Mouse (Mus musculus): ENCODE measurements around the gene Notch2.
"Not testable (repeated sequence)": the region's sequence is repeated elsewhere in the genome, so short reads cannot be mapped to it uniquely, and the experiment has no call there.

Notch2 gene

DNA sequence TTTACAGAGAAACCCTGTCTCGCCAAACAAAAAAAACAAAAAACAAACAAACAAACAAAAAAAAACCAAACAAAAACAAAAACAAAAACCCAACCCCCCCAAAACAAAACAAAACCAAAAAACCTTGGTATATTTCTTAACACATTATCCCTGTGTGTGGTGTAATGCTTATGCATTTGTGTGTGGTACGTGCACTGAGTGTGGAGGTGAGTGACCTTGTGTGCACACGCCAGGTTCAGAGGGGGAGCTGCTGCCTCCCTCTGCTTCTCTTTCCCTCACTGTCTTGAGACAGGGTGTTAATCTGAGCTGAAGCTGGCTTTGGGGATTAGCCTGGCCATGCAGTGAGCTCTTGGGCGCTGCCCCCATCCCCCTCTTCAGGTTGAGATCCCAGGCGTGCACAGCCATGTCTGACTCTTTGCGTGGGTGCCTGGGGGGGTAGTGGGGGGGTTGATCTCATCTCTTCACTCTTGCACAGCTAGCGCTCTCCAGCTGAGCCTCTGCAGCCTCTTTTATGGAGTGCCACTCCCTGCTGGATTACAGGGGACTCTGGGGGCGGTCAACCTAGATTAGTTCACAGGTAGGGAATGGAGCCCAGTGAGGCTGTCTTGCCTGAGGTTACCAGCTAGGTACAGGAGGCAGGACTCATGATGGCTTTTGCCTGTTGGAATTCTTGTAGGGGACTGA, 32.3 kb downstream of the Notch2 start:
- H3K27me3 ChIP-seq (ENCODE audit: control insufficient read depth, insufficient read depth, low read length, poor library complexity, severe bottlenecking), result no peaks in the 10 kb centered on the region
- DNase-seq (ENCODE audit: low read depth, low spot score), result no peak
- H3K36me3 ChIP-seq (ENCODE audit: control insufficient read depth, insufficient read depth, low read length, poor library complexity, severe bottlenecking), result peaks cover 8% of the 10 kb centered on the region

GRCm38 (mm10) chr3:98046305-98046704, 33.0 kb downstream of the Notch2 start:
- peak; percentile 70 for DNase-seq (ENCODE audit: low read depth, low spot score)
- H3K36me3 ChIP-seq (ENCODE audit: control insufficient read depth, insufficient read depth, low read length, poor library complexity, severe bottlenecking), result peaks cover 6% of the 10 kb centered on the region
- H3K27me3 ChIP-seq (ENCODE audit: control insufficient read depth, insufficient read depth, low read length, poor library complexity, severe bottlenecking), result no peaks in the 10 kb centered on the region

GRCm38 (mm10) chr3:98049671-98050070, 36.3 kb downstream of the Notch2 start:
- Histone ChIP-seq H3K27me3 (ENCODE audit: control insufficient read depth, insufficient read depth, low read length, poor library complexity, severe bottlenecking) (no peaks in the 10 kb centered on the region), H3K36me3 (ENCODE audit: control insufficient read depth, insufficient read depth, low read length, poor library complexity, severe bottlenecking) (peaks cover 9% of the 10 kb centered on the region)
- no peak for DNase-seq (ENCODE audit: low read depth, low spot score)

DNA sequence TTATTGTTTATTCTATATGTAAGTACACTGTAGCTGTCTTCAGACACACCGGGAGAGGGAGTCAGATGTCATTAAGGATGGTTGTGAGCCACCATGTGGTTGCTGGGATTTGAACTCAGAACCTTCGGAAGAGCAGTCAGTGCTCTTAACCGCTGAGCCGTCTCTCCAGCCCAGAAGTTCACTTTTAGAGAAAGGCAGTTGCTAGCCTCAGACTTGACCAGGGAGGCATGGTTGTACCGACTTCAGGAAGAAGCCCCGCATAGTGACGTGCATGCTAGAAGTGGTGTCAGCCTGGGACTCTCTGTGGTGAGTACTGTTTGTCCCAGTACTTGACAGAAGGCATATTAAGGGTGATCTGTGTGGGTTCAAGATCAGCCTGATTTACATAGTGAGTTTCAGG, 36.8 kb downstream of the Notch2 start:
- not testable (repeated sequence) for DNase-seq (ENCODE audit: low read depth, low spot score); H3K27me3 ChIP-seq (ENCODE audit: control insufficient read depth, insufficient read depth, low read length, poor library complexity, severe bottlenecking); H3K36me3 ChIP-seq (ENCODE audit: control insufficient read depth, insufficient read depth, low read length, poor library complexity, severe bottlenecking)

GRCm38 (mm10) chr3:98050492-98051406, 37.4 kb downstream of the Notch2 start:
- no peak for DNase-seq (ENCODE audit: low read depth, low spot score)
- H3K36me3 ChIP-seq (ENCODE audit: control insufficient read depth, insufficient read depth, low read length, poor library complexity, severe bottlenecking), result peaks cover 9% of the 10 kb centered on the region
- H3K27me3 ChIP-seq (ENCODE audit: control insufficient read depth, insufficient read depth, low read length, poor library complexity, severe bottlenecking), result no peaks in the 10 kb centered on the region

GRCm38 (mm10) chr3:98051407-98051968, 38.2 kb downstream of the Notch2 start:
- no peak for DNase-seq (ENCODE audit: low read depth, low spot score)
- no peaks in the 10 kb centered on the region for H3K27me3 ChIP-seq (ENCODE audit: control insufficient read depth, insufficient read depth, low read length, poor library complexity, severe bottlenecking)
- peaks cover 9% of the 10 kb centered on the region for H3K36me3 ChIP-seq (ENCODE audit: control insufficient read depth, insufficient read depth, low read length, poor library complexity, severe bottlenecking)

GRCm38 (mm10) chr3:98052507-98053430, 39.4 kb downstream of the Notch2 start:
- DNase-seq (ENCODE audit: low read depth, low spot score), result no peak
- H3K27me3 ChIP-seq (ENCODE audit: control insufficient read depth, insufficient read depth, low read length, poor library complexity, severe bottlenecking), result no peaks in the 10 kb centered on the region
- H3K36me3 ChIP-seq (ENCODE audit: control insufficient read depth, insufficient read depth, low read length, poor library complexity, severe bottlenecking), result peaks cover 7% of the 10 kb centered on the region

- Histone ChIP-seq H3K27me3 (ENCODE audit: control insufficient read depth, insufficient read depth, low read length, poor library complexity, severe bottlenecking) (no peaks in the 10 kb centered on the region), H3K36me3 (ENCODE audit: control insufficient read depth, insufficient read depth, low read length, poor library complexity, severe bottlenecking) (peaks cover 9% of the 10 kb centered on the region)
- DNase-seq (ENCODE audit: low read depth, low spot score), result no peak
Observed at GRCm38 (mm10) chr3:98053817-98054216, 40.5 kb downstream of the Notch2 start.

DNA sequence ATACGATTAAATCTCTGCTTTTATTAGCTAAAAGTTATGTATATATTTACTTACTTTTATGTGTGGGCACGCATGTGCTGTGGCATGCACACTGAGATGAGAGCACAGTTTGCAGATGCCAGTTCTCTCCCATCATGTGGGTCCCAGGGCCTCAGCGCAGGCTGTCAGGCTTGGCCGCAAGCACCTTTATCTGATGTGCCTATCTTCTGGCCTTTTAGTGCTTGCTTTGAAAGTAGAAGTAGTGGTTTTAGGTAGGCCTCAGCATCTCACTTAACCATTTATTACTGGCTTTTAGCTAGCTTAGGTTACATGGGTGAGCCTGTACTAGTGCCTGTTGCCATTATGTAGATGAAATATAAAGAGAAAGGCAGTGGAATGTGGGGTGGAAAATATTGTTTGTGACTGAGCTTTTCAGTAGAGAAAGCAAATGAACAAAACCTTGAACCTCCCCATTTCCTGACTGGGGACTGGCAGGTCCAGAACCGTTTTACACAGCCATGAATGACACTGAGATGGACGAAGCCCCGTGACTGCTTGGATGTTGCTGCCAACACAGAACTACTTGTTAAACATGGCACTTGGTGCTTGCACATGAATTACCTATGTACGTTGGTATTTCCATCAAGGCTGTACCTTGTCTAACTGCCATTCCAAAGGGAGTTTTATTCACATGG, 41.1 kb downstream of the Notch2 start:
- DNase-seq (ENCODE audit: low read depth, low spot score), result no peak
- Histone ChIP-seq H3K36me3 (ENCODE audit: control insufficient read depth, insufficient read depth, low read length, poor library complexity, severe bottlenecking) (peaks cover 7% of the 10 kb centered on the region), H3K27me3 (ENCODE audit: control insufficient read depth, insufficient read depth, low read length, poor library complexity, severe bottlenecking) (no peaks in the 10 kb centered on the region)

- Histone ChIP-seq H3K36me3 (ENCODE audit: control insufficient read depth, insufficient read depth, low read length, poor library complexity, severe bottlenecking) (peaks cover 5% of the 10 kb centered on the region), H3K27me3 (ENCODE audit: control insufficient read depth, insufficient read depth, low read length, poor library complexity, severe bottlenecking) (no peaks in the 10 kb centered on the region)
- no peak for DNase-seq (ENCODE audit: low read depth, low spot score)
Observed at GRCm38 (mm10) chr3:98055008-98055345, 41.6 kb downstream of the Notch2 start.

DNA sequence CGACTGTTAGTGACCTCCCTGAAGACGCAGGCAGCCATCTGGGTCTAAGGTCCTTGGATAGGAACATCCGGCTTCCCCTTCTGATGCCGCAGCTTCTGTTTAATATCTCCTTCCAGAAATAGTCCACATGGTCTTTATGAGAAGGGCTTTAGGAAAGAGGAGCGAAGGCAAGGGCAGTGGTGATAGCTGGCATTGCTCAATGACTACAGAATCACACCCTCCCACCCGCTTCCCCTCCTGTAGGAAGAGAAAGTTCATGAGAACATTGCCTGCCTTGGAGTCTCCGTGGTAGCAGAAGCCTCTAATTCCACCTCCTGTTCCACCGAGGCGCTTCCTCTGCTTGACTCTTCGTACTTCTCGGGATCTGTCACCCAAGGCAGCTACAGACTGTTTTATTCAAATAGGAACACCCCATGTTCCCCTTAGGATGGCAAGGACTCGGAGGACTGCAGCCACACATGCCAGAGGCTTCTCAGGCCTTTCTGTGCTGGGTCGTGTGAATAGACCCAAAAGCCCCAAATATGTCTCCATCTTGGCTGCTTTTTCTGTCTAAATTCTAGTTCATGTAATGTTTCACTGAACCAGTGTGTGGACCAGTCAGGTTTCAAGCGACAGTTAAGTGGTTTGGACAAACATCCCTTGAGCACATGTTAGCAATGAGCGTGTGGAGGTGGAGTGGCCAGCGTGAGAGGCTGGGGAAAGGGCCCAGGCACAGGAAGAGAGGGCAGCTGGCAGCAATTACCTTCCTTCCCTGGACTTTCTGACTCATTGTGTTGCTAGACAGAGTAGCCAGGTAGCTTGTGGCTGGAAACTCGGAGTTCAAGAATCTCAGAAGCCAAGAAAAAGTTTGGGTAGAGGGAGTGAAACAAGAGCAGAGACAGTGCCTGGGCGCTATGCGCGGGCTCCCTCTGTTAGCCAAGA, 42.7 kb downstream of the Notch2 start:
- Histone ChIP-seq H3K36me3 (ENCODE audit: control insufficient read depth, insufficient read depth, low read length, poor library complexity, severe bottlenecking) (peaks cover 5% of the 10 kb centered on the region), H3K27me3 (ENCODE audit: control insufficient read depth, insufficient read depth, low read length, poor library complexity, severe bottlenecking) (no peaks in the 10 kb centered on the region)
- no peak for DNase-seq (ENCODE audit: low read depth, low spot score)

GRCm38 (mm10) chr3:98056956-98057365, 43.6 kb downstream of the Notch2 start:
- no peaks in the 10 kb centered on the region for H3K27me3 ChIP-seq (ENCODE audit: control insufficient read depth, insufficient read depth, low read length, poor library complexity, severe bottlenecking)
- no peak for DNase-seq (ENCODE audit: low read depth, low spot score)
- H3K36me3 ChIP-seq (ENCODE audit: control insufficient read depth, insufficient read depth, low read length, poor library complexity, severe bottlenecking), result peaks cover 2% of the 10 kb centered on the region

- Histone ChIP-seq H3K27me3 (ENCODE audit: control insufficient read depth, insufficient read depth, low read length, poor library complexity, severe bottlenecking) (no peaks in the 10 kb centered on the region), H3K36me3 (ENCODE audit: control insufficient read depth, insufficient read depth, low read length, poor library complexity, severe bottlenecking) (peaks cover 2% of the 10 kb centered on the region)
- DNase-seq (ENCODE audit: low read depth, low spot score), result no peak
Observed at GRCm38 (mm10) chr3:98059076-98059475, 45.7 kb downstream of the Notch2 start.

Measured in splenic B cell, adult 2 months (primary cell).